Mouse (Mus musculus) ES-Bruce4 (cell line): Measurements from ENCODE around the gene Traip.

Source experiments
- CTCF ChIP-seq: IDR thresholded peaks from one replicate; pipeline ENCODE4 v1.8.1; 2011; ENCODE audit warnings: low read depth, low read length
- POLR2A ChIP-seq: IDR thresholded peaks from one replicate; pipeline ENCODE4 v1.8.1; 2011; ENCODE audit warnings: low read length; ENCODE audit not compliant: insufficient read depth

- TF ChIP-seq POLR2A = no peak
- no peak for TF ChIP-seq CTCF
Observed at GRCm38 (mm10) chr9:107995513-107995912, 45.6 kb downstream of the Traip start.
